Mouse (Mus musculus) liver, embryonic 11.5 days (tissue): Measurements from ENCODE around the gene Cdh22. TPM values are rescaled to one million over a fixed set of nuclear protein-coding genes. Genes with fewer than 3 reads are reported as not detected.

Experiments
- ATAC-seq: fragments of 200-750 bp; cut with Nextera tagmentation; replicated peaks from 2 replicates; pipeline ENCODE4 v1.8.0; 2017; ENCODE audit warnings: moderate number of reproducible peaks, mild to moderate bottlenecking, moderate TSS enrichment, moderate library complexity; ENCODE audit not compliant: low FRiP score
- DNase-seq: peaks from one replicate; pipeline ENCODE4 v3.0.0-alpha.2; 2017; ENCODE audit warnings: low spot score
- H3K27ac ChIP-seq: fragments of 300-500 bp; sonication (generic); 2 replicates; pipeline ENCODE4 v1.5.1; 2014; ENCODE audit warnings: mild to moderate bottlenecking, low read depth, low read length, control low read depth
- H3K27me3 ChIP-seq: fragments of 300-500 bp; sonication (generic); replicated peaks from 2 replicates; pipeline ENCODE4 v1.6.1; 2014; ENCODE audit warnings: low read length, mixed read lengths; ENCODE audit not compliant: control insufficient read depth, insufficient read depth
- H3K36me3 ChIP-seq: fragments of 300-500 bp; sonication (generic); 2 replicates; pipeline ENCODE4 v1.6.1; 2014; ENCODE audit warnings: mild to moderate bottlenecking, low read length, moderate library complexity, mixed read lengths; ENCODE audit not compliant: control insufficient read depth, insufficient read depth
- H3K4me1 ChIP-seq: fragments of 300-500 bp; sonication (generic); replicated peaks from 2 replicates; pipeline ENCODE4 v1.6.1; 2014; ENCODE audit warnings: low read length, mixed read lengths; ENCODE audit not compliant: control insufficient read depth, insufficient read depth
- H3K4me2 ChIP-seq: fragments of 300-500 bp; sonication (generic); 2 replicates; pipeline ENCODE4 v1.6.1; 2014; ENCODE audit warnings: mild to moderate bottlenecking, control low read depth, moderate library complexity
- H3K4me3 ChIP-seq: fragments of 300-500 bp; sonication (generic); 2 replicates; pipeline ENCODE4 v1.5.1; 2014; ENCODE audit warnings: low read depth, low read length, control low read depth
- H3K9ac ChIP-seq: fragments of 300-500 bp; sonication (generic); 2 replicates; pipeline ENCODE4 v1.6.1; 2014; ENCODE audit warnings: low read depth, low read length, control low read depth
- H3K9me3 ChIP-seq: fragments of 300-500 bp; sonication (generic); 2 replicates; pipeline ENCODE4 v1.6.1; 2016; ENCODE audit warnings: low read length, inconsistent platforms, mixed read lengths; ENCODE audit not compliant: control insufficient read depth
- WGBS: fragments of 180-500 bp; shearing (Covaris S2); extraction: QIAGEN DNeasy Blood & Tissue Kit; methylation state at CpG from one replicate; pipeline ENCODE4 v1.1.7; 2014; 5-methylcytosine and 5-hydroxymethylcytosine counted together
- polyA plus RNA-seq: library from polyadenylated mRNA; unstranded; fragments of >200 nt; fragmentation: Nextera tagmentation; extraction: Ambion mirVana; gene quantifications from 2 replicates; pipeline ENCODE4 v1.2.1, GENCODE M21; 2014

The Cdh22 gene
- polyA plus RNA-seq, 1 experiment from 2014 or later, result 0.11 TPM

DNA sequence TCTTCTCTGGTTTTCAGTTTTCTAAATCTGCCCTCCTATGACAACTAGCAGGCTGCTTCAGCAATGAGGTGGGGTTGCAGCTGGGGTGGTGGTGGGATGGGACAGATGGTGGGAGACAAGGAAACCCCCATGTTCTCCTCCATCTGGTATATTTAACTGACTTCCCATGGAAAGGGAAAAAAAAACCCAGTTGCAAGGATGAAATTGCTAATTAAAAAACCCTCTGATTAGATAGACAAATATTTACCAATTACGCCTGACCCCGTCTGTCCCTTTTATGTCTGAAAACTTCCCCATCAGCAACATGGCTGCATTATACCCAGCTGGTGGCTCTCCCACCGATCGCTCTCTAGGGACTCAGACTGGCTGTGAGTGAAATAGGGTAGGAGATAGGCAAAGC lies 148.0 kb downstream of the Cdh22 start:
- Histone ChIP-seq H3K4me3 (no peak overlapping the region), H3K4me2 (no peak overlapping the region), H3K9me3 (no peaks in the 10 kb centered on the region), H3K27me3 (peaks cover 5% of the 10 kb centered on the region), H3K9ac (no peak overlapping the region), H3K36me3 (no peaks in the 10 kb centered on the region), H3K4me1 (no peaks in the 10 kb centered on the region), H3K27ac (no peak overlapping the region)
- 72% methylated on average over 4 of the region's 4 CpGs for WGBS
- DNase-seq, result no peak
- ATAC-seq, result no peak

DNA sequence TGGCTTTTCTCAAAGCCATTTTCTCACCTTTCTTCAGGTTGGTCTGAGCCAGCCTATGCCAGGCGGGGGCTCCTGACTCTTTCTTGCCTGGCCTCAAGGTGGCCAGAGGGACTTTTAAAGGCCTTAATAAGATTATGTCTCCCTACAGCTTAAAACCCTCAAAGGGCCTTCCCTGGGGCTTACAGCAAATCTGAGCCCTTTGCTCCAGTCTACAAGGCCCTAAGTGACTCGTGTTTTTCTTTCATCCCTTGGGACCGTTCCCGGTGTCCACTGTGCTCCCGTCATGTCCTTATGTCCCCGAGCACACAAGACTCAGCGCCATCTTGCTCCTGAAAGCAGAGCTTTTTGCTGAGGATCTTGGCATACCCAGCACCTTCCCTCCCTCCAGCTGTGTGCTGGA lies 153.4 kb downstream of the Cdh22 start:
- no peaks in the 10 kb centered on the region for H3K9me3 ChIP-seq
- WGBS, result 27% methylated on average over 7 of the region's 7 CpGs
- peaks cover 52% of the 10 kb centered on the region for H3K27me3 ChIP-seq
- H3K36me3 ChIP-seq, result no peaks in the 10 kb centered on the region
- DNase-seq, result no peak
- H3K4me3 ChIP-seq, result no peak overlapping the region
- ATAC-seq, result no peak
- no peak overlapping the region for H3K4me2 ChIP-seq
- no peak overlapping the region for H3K27ac ChIP-seq
- H3K4me1 ChIP-seq, result no peaks in the 10 kb centered on the region
- H3K9ac ChIP-seq, result no peak overlapping the region

- H3K9me3 ChIP-seq, result no peaks in the 10 kb centered on the region
- H3K4me3 ChIP-seq, result no peak overlapping the region
- DNase-seq (no peak), ATAC-seq (no peak)
- 22% methylated on average over 9 of the region's 9 CpGs for WGBS
- H3K4me2 ChIP-seq, result no peak overlapping the region
- no peak overlapping the region for H3K27ac ChIP-seq
- no peaks in the 10 kb centered on the region for H3K4me1 ChIP-seq
- H3K9ac ChIP-seq, result no peak overlapping the region
- H3K36me3 ChIP-seq, result no peaks in the 10 kb centered on the region
- peaks cover 58% of the 10 kb centered on the region for H3K27me3 ChIP-seq
These were observed 154.0 kb downstream of the Cdh22 start for GRCm38 (mm10) chr2:165080657-165081056.

- Histone ChIP-seq H3K4me2 (no peak overlapping the region), H3K27ac (no peak overlapping the region), H3K4me3 (no peak overlapping the region), H3K4me1 (no peaks in the 10 kb centered on the region), H3K27me3 (peaks cover 75% of the 10 kb centered on the region), H3K36me3 (no peaks in the 10 kb centered on the region), H3K9me3 (no peaks in the 10 kb centered on the region), H3K9ac (no peak overlapping the region)
- 19% methylated on average over 10 of the region's 10 CpGs for WGBS
- DNase-seq (no peak), ATAC-seq (no peak)
These were observed 156.0 kb downstream of the Cdh22 start for GRCm38 (mm10) chr2:165078605-165079004.

GRCm38 (mm10) chr2:165078045-165078444 lies 156.6 kb downstream of the Cdh22 start:
- DNase-seq (no peak), ATAC-seq (no peak)
- no peaks in the 10 kb centered on the region for H3K4me1 ChIP-seq
- no peaks in the 10 kb centered on the region for H3K36me3 ChIP-seq
- no peak overlapping the region for H3K27ac ChIP-seq
- no peak overlapping the region for H3K9ac ChIP-seq
- no peak overlapping the region for H3K4me3 ChIP-seq
- no peak overlapping the region for H3K4me2 ChIP-seq
- H3K9me3 ChIP-seq, result no peaks in the 10 kb centered on the region
- H3K27me3 ChIP-seq, result peaks cover 81% of the 10 kb centered on the region
- 64% methylated on average over 8 of the region's 8 CpGs for WGBS

- Histone ChIP-seq H3K4me3 (no peak overlapping the region), H3K27ac (no peak overlapping the region), H3K4me1 (no peaks in the 10 kb centered on the region), H3K4me2 (no peak overlapping the region), H3K36me3 (no peaks in the 10 kb centered on the region), H3K9ac (no peak overlapping the region), H3K9me3 (no peaks in the 10 kb centered on the region), H3K27me3 (peaks cover 85% of the 10 kb centered on the region)
- ATAC-seq (no peak), DNase-seq (no peak)
- 10% methylated on average over 9 of the region's 9 CpGs for WGBS
These were observed 157.6 kb downstream of the Cdh22 start for GRCm38 (mm10) chr2:165077055-165077454.

DNA sequence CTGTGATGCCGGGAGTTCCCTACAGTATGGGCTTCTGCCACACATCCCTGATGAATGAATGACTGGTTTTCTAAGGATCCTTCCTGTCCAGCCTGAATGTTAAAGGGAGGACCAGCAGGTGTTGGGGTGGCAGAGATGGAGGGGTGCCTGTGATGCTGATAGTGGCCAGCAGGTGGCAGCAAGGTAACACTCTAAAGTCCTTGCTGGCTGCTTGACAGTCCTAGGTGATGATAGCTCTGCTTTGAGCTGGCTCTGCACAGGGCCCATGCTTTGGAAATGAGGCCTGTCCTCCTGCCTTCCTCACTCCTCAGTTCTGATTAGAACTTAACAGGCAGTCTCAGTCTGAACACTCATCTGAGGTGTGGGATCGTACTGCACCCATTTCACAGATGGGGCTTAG lies 159.7 kb downstream of the Cdh22 start:
- H3K36me3 ChIP-seq, result no peaks in the 10 kb centered on the region
- no peak overlapping the region for H3K4me3 ChIP-seq
- H3K4me1 ChIP-seq, result no peaks in the 10 kb centered on the region
- peak; percentile 59 for DNase-seq
- no peaks in the 10 kb centered on the region for H3K9me3 ChIP-seq
- peaks cover 78% of the 10 kb centered on the region for H3K27me3 ChIP-seq
- no peak overlapping the region for H3K9ac ChIP-seq
- no peak overlapping the region for H3K27ac ChIP-seq
- no peak overlapping the region for H3K4me2 ChIP-seq
- ATAC-seq, result 0 out of 2 replicates have a peak, but pooled peaks have one; percentile 20
- whole genome bisulfite sequencing, result 33% methylated on average over 2 of the region's 2 CpGs

DNA sequence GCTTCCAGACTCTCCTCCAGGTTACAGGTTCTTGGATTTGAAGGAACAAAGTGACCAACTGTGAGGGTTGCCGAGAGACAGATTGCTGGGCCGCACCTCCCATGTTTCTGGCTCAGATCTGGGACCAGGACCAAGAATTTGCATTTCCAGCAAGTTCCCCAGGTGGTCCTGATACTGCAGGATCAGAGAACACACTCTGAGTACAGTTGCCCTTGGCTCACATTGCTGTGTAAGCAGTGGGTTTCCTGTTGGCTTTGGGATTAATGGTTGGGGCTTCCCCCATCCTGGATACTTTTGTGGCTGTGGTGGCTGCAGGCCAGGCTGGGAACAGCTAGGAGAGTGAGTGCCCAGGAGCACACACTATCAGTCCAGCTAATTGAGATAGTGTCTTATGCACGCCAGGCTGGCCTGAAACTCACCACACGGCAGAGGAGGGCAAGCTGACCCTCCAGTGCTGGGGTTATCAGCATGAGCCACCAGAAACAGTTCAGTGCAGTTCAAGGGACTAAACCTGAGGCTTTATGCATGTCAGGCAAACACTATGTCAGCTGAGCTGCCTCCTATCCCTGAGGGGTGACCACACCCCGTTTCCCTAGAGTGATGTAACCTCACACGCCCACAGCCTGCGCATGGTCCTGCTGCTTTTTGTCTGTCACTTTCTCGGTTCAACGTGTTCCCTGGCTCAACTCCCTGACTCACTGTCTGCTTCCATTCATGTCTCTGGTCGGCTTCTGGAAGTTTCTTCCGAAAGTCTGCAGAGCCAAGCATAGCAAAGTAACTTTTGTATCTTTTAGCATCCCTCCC lies 160.4 kb downstream of the Cdh22 start:
- H3K4me3 ChIP-seq, result no peak overlapping the region
- no peaks in the 10 kb centered on the region for H3K36me3 ChIP-seq
- H3K9ac ChIP-seq, result no peak overlapping the region
- 40% methylated on average over 11 of the region's 11 CpGs for WGBS
- DNase-seq (no peak), ATAC-seq (no peak)
- H3K27me3 ChIP-seq, result peaks cover 71% of the 10 kb centered on the region
- no peak overlapping the region for H3K27ac ChIP-seq
- H3K4me2 ChIP-seq, result no peak overlapping the region
- H3K4me1 ChIP-seq, result no peaks in the 10 kb centered on the region
- H3K9me3 ChIP-seq, result no peaks in the 10 kb centered on the region

DNA sequence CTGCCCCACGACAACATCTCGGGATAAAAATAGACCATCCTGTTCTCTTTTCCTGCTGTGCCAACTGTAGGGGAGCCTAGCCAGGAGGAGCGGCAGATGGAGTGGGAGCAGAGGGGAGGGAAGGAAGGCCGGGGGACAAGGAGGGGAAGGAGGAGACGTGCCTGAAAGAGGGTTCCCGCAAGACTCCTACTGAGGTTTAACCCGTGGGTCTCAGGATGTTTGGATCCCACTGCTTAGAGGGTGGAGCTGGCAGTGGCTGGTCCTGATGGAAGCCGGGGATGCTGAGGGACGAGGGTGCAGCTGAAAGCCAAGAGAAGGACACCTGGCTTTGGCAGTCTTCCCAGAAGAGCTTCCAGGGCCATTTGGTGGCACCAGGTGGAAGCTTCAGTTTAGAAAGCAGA lies 161.3 kb downstream of the Cdh22 start:
- H3K27me3 ChIP-seq, result peaks cover 62% of the 10 kb centered on the region
- WGBS, result 22% methylated on average over 9 of the region's 9 CpGs

More for the DNA sequence above, 161.3 kb downstream of the Cdh22 start:
- no peak overlapping the region for H3K4me3 ChIP-seq
- no peak overlapping the region for H3K9ac ChIP-seq
- no peaks in the 10 kb centered on the region for H3K4me1 ChIP-seq
- no peaks in the 10 kb centered on the region for H3K9me3 ChIP-seq
- no peak overlapping the region for H3K4me2 ChIP-seq
- no peaks in the 10 kb centered on the region for H3K36me3 ChIP-seq
- no peak for ATAC-seq
- no peak for DNase-seq
- H3K27ac ChIP-seq, result no peak overlapping the region
